Mouse (Mus musculus) frontal cortex, adult (tissue): ENCODE data around the gene Hist2h2aa1.
"Not testable (repeated sequence)": the region's sequence is repeated elsewhere in the genome, so short reads cannot be mapped to it uniquely, and the experiment has no call there.

ENCODE experiments used
- ATAC-seq: cut with Nextera tagmentation; 2 replicates; pipeline ENCODE4 v1.9.2; 2017; ENCODE audit warnings: mild to moderate bottlenecking, moderate library complexity, mixed read lengths; ENCODE audit not compliant: low TSS enrichment

Hist2h2aa1 gene

DNA sequence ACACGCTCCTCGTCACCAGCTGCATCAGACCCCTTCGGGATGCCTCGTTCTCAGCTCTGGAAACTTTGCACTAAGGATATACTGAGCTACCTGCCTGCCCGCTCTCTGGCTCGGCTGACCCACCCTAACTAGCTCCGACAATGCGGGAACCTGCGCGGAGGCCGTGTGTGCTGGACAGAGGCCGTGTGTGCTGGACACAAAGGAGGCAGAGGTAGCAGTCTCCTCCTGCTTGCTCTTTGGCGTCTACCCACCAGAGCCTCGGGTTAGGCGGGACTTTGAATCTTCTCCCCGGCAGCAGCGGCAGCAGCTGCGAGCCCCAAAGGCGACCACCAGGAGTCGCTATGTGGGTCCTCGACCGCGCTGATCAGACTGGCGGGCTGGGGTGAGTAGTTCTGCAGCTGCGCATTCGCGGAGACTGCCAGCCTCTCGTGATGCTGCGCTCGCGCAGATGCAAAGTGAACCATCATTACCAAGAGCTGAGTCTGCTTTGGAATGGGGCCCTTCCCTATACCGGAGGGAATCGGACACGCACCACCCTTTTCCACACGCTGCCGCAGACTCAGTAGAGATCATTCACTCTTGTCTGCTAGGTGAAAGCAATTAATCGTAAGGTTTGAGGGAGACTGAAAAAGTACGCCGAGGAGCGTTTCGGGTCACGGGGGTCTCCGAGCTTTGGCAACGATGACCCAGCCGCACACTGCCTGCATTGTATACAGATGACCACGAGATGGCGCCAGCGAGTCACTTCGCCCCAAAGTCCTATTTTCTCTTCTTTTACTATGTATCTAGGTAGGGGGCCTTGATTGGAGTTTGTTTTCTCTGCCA lies 32.7 kb downstream of the Hist2h2aa1 start:
- peak; percentile 96 for ATAC-seq

DNA sequence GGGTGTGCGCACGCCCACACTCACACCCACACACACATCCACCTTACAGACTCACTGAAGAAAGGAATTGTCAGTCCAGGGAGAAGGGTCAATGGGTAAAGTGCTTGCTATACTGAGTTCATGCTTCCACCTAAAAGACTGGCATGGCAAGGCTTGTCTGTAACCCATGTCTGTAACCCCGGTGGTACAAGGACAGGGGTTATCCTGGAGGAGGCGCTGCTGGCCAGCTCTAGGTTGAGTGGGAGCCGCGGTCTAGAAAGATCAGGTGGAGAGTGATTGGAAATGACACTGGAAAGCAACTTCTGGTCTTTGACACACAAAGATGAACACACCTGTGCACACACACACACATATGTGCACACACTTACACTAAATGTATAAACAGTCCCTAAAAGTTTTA lies 35.4 kb downstream of the Hist2h2aa1 start:
- ATAC-seq = no peak

DNA sequence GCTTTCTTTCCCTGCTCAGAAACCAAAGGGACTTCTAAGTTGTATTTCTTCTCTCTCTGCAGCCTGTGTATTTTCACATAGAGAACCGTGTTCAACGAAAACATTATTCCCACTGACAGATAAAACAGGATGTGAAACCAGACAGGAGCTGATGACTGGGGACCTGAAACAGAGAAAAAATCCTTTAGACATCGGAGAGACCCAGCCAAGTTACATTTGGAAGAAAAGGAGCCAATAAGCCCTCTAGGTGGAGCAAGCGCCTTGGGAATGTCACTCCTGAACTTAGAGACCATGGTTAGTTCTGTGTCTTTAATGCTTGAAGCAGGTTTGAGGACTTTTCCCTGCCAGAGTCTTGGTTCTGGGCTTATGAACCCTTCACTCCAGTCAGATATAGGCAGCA lies 39.2 kb downstream of the Hist2h2aa1 start:
- 0 out of 2 replicates have a peak, but pooled peaks have one; percentile 52 for ATAC-seq

DNA sequence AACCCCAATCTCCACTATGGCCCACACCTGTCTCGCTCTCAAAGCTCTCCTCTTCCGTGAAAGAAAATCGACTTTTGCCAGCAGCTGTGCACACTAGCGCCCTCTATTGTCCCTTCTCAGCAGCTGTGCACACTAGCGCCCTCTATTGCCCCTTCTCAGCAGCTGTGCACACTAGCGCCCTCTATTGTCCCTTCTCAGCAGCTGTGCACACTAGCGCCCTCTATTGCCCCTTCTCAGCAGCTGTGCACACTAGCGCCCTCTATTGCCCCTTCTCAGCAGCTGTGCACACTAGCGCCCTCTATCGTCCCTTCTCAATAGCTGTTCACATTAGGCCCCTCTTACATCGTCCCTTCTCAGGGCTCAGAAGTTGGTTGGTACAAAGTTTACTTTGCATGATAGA lies 42.0 kb downstream of the Hist2h2aa1 start:
- not testable (repeated sequence) for ATAC-seq

DNA sequence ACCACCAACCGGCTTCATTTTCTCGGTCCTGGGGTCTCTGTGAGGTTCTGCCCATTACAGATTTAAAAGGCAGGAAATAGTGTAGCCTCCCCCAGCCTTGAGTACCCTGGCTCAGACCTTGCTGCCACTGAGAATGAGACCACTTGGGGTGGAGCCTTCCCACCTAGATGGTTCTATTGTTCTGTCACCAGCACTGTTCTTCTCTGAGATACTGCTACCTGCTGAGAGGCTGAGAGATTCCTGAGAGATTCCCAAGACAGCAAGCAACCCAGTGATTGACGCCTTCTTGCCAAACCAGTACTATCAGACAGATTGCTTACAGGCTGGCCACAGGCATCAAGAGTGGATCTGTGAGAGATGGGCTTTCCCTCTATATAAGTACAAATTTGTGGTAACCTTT lies 43.9 kb downstream of the Hist2h2aa1 start:
- ATAC-seq = no peak

DNA sequence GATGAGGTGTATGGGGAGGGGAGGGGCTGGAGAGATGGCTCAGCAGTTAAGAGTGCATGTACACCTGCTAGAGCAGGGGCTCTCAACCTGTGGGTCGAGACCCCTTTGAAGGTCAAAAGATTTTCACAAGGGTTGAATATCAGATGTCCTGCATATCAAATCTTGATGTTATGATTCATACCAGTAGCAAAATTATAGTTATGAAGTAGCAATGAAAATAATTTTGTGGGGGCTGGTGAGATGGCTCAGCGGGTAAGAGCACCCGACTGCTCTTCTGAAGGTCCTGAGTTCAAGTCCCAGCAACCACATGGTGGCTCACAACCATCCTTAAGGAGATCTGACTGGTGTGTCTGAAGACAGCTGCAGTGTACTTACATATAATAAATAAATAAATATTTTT lies 45.4 kb downstream of the Hist2h2aa1 start:
- not testable (repeated sequence) for ATAC-seq

DNA sequence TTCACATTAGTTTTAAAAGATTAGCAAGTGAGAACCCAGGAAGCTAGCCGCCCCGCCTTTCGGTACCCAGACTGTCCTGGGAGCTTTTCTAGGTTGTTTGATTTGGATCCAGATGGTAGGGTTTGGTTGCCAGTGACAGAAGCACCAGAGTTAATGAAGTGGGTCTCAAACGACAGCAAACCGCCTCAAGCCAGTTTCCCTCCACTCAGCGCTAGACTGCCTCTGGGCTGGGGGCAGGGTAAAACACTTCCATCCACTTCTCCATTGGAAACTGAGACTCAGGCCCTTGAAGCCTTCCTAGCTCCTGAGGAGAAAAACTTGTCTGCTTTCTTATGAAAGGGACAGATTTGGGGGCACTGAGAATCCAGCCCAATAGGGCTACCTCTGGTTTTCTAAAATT lies 47.3 kb downstream of the Hist2h2aa1 start:
- ATAC-seq = no peak

- no peak for ATAC-seq
These were observed 48.1 kb downstream of the Hist2h2aa1 start for GRCm38 (mm10) chr3:96293368-96293767.

GRCm38 (mm10) chr3:96293787-96294186 lies 48.5 kb downstream of the Hist2h2aa1 start, which contains the start of gene Fcgr1:
TSS of gene Fcgr1 (minus strand) at chr3:96293969.
- ATAC-seq = no peak
